Mouse (Mus musculus) megakaryocyte progenitor cell, adult 5-6 weeks (primary cell): Measurements from ENCODE around the gene Zfp646. TPM values are rescaled to one million over a fixed set of nuclear protein-coding genes. Genes with fewer than 3 reads are reported as not detected.

Source experiments
- total RNA-seq, 2 experiments: library from RNA; stranded (forward) in 1 of 2; stranded (reverse) in 1 of 2; fragments of 157-497, 149-512 nt in 1 of 2; fragments of 200-1000 nt in 1 of 2; gene quantifications; 2 replicates each; pipeline versions ENCODE4 v1.2.3 to v1.2.4; 2015 to 2017

Gene Zfp646
- total RNA-seq, 2 experiments from 2014 or later = 18.7 to 31.6 TPM

Other genes starting within 250 kb of the Zfp646 start
- gene Bcl7c, start 167.3 kb upstream of the Zfp646 start, total RNA-seq (2015) = 61.1 and 63.4 TPM in 2 replicates
- 38.1 and 44.6 TPM in 2 replicates for gene Bcl7c, start 167.3 kb upstream of the Zfp646 start, total RNA-seq (2017)
- 0.83 and 1.8 TPM in 2 replicates for gene Ctf1, start 163.5 kb upstream of the Zfp646 start, total RNA-seq (2015)
- gene Ctf1, start 163.5 kb upstream of the Zfp646 start, total RNA-seq (2017) = 0.42 and 1.9 TPM in 2 replicates
- not detected in 2 replicates for gene Ctf2, start 144.1 kb upstream of the Zfp646 start, total RNA-seq (2015)
- not detected in 2 replicates for gene Ctf2, start 144.1 kb upstream of the Zfp646 start, total RNA-seq (2017)
- 5.6 and 5.7 TPM in 2 replicates for gene Fbxl19, start 131.7 kb upstream of the Zfp646 start, total RNA-seq (2015)
- 14.2 and 16.1 TPM in 2 replicates for gene Fbxl19, start 131.7 kb upstream of the Zfp646 start, total RNA-seq (2017)
- 26.7 and 32.1 TPM in 2 replicates for gene Orai3, start 106.4 kb upstream of the Zfp646 start, total RNA-seq (2015)
- 28.2 and 30.2 TPM in 2 replicates for gene Orai3, start 106.4 kb upstream of the Zfp646 start, total RNA-seq (2017)
- 54.7 and 67.2 TPM in 2 replicates for gene Setd1a, start 99.6 kb upstream of the Zfp646 start, total RNA-seq (2015)
- 9.7 and 13.6 TPM in 2 replicates for gene Setd1a, start 99.6 kb upstream of the Zfp646 start, total RNA-seq (2017)
- not detected in 2 replicates for gene Gm49388, start 90.6 kb upstream of the Zfp646 start, total RNA-seq (2015)
- gene Gm49388, start 90.6 kb upstream of the Zfp646 start, total RNA-seq (2017) = not detected in 2 replicates
- 20.2 and 31.3 TPM in 2 replicates for gene Hsd3b7, start 75.6 kb upstream of the Zfp646 start, total RNA-seq (2015)
- gene Hsd3b7, start 75.6 kb upstream of the Zfp646 start, total RNA-seq (2017) = 25.6 and 26.8 TPM in 2 replicates
- gene Stx4a, start 51.9 kb upstream of the Zfp646 start, total RNA-seq (2015) = 55.8 and 70.2 TPM in 2 replicates
- gene Stx4a, start 51.9 kb upstream of the Zfp646 start, total RNA-seq (2017) = 35.7 and 50.4 TPM in 2 replicates
- gene Stx1b, start 51.7 kb upstream of the Zfp646 start, total RNA-seq (2015) = 0.12 and 1.5 TPM in 2 replicates
- 0.03 and 0.12 TPM in 2 replicates for gene Stx1b, start 51.7 kb upstream of the Zfp646 start, total RNA-seq (2017)
- gene Zfp668, start 607 bp downstream of the Zfp646 start, total RNA-seq (2015) = 5.7 and 7.4 TPM in 2 replicates
- gene Zfp668, start 607 bp downstream of the Zfp646 start, total RNA-seq (2017) = 2.9 and 6.7 TPM in 2 replicates
- 0.15 and 0.39 TPM in 2 replicates for gene Prss53, start 14.7 kb downstream of the Zfp646 start, total RNA-seq (2015)
- not detected in 2 replicates for gene Prss53, start 14.7 kb downstream of the Zfp646 start, total RNA-seq (2017)
- not detected in 2 replicates for gene Gm21974, start 19.2 kb downstream of the Zfp646 start, total RNA-seq (2015)
- not detected in 2 replicates for gene Gm21974, start 19.2 kb downstream of the Zfp646 start, total RNA-seq (2017)
- gene Vkorc1, start 19.4 kb downstream of the Zfp646 start, total RNA-seq (2015) = 125 and 145 TPM in 2 replicates
- gene Vkorc1, start 19.4 kb downstream of the Zfp646 start, total RNA-seq (2017) = 30.7 and 39.6 TPM in 2 replicates
- 68.3 and 75.7 TPM in 2 replicates for gene Bckdk, start 27.9 kb downstream of the Zfp646 start, total RNA-seq (2015)
- gene Bckdk, start 27.9 kb downstream of the Zfp646 start, total RNA-seq (2017) = 42.5 and 49.9 TPM in 2 replicates
- gene Kat8, start 36.3 kb downstream of the Zfp646 start, total RNA-seq (2015) = 18.1 and 30.6 TPM in 2 replicates
- gene Kat8, start 36.3 kb downstream of the Zfp646 start, total RNA-seq (2017) = 23.7 and 30.4 TPM in 2 replicates
- gene Prss8, start 53.9 kb downstream of the Zfp646 start, total RNA-seq (2015) = not detected in 2 replicates
- not detected in 2 replicates for gene Prss8, start 53.9 kb downstream of the Zfp646 start, total RNA-seq (2017)
- 1.5 and 2.3 TPM in 2 replicates for gene Prss36, start 70.5 kb downstream of the Zfp646 start, total RNA-seq (2015)
- 0.75 and 7.2 TPM in 2 replicates for gene Prss36, start 70.5 kb downstream of the Zfp646 start, total RNA-seq (2017)
- 180 and 190 TPM in 2 replicates for gene Fus, start 91.2 kb downstream of the Zfp646 start, total RNA-seq (2015)
- gene Fus, start 91.2 kb downstream of the Zfp646 start, total RNA-seq (2017) = 27.2 and 49.5 TPM in 2 replicates
- gene Pycard, start 117.6 kb downstream of the Zfp646 start, total RNA-seq (2015) = 142 and 147 TPM in 2 replicates
- gene Pycard, start 117.6 kb downstream of the Zfp646 start, total RNA-seq (2017) = 20.8 and 26.9 TPM in 2 replicates
- gene Trim72, start 127.7 kb downstream of the Zfp646 start, total RNA-seq (2015) = not detected in 2 replicates
- not detected in 2 replicates for gene Trim72, start 127.7 kb downstream of the Zfp646 start, total RNA-seq (2017)
- 23.6 and 24.3 TPM in 2 replicates for gene Itgam, start 186.4 kb downstream of the Zfp646 start, total RNA-seq (2015)
- gene Itgam, start 186.4 kb downstream of the Zfp646 start, total RNA-seq (2017) = 28.0 and 34.9 TPM in 2 replicates
- gene Gm49368, start 186.5 kb downstream of the Zfp646 start, total RNA-seq (2015) = 0.05 TPM in 1 of 2 replicates, not detected in the other
- not detected in 2 replicates for gene Gm49368, start 186.5 kb downstream of the Zfp646 start, total RNA-seq (2017)